Mouse (Mus musculus) midbrain, embryonic 16.5 days (tissue): ENCODE results near the gene Pstk. TPM values are rescaled to one million over a fixed set of nuclear protein-coding genes. Genes with fewer than 3 reads are reported as not detected.

Experiments used
- ATAC-seq: fragments of 200-750 bp; cut with Nextera tagmentation; 2 replicates; pipeline ENCODE4 v1.8.0; 2017; ENCODE audit warnings: moderate TSS enrichment
- H3K27ac ChIP-seq: fragments of 300-500 bp; sonication (generic); 2 replicates; pipeline ENCODE4 v1.5.1; 2014; ENCODE audit warnings: mild to moderate bottlenecking, low read length, mixed read lengths
- H3K27me3 ChIP-seq: fragments of 300-500 bp; sonication (generic); 2 replicates; pipeline ENCODE4 v1.6.1; 2014; ENCODE audit warnings: low read depth, low read length, mixed read lengths; ENCODE audit not compliant: control insufficient read depth, insufficient read depth
- H3K36me3 ChIP-seq: fragments of 300-500 bp; sonication (generic); 2 replicates; pipeline ENCODE4 v1.6.1; 2014; ENCODE audit warnings: mild to moderate bottlenecking, low read length, moderate library complexity, mixed read lengths; ENCODE audit not compliant: control insufficient read depth, insufficient read depth
- H3K4me1 ChIP-seq: fragments of 300-500 bp; sonication (generic); 2 replicates; pipeline ENCODE4 v1.6.1; 2014; ENCODE audit warnings: mild to moderate bottlenecking, low read length, mixed read lengths; ENCODE audit not compliant: control insufficient read depth, insufficient read depth
- H3K4me2 ChIP-seq: fragments of 300-500 bp; sonication (generic); 2 replicates; pipeline ENCODE4 v1.6.1; 2014; ENCODE audit warnings: mild to moderate bottlenecking, low read length, mixed read lengths
- H3K4me3 ChIP-seq: fragments of 300-500 bp; sonication (generic); 2 replicates; pipeline ENCODE4 v1.5.1; 2014; ENCODE audit warnings: low read depth, mild to moderate bottlenecking, low read length, moderate library complexity, mixed read lengths
- H3K9ac ChIP-seq: fragments of 300-500 bp; sonication (generic); 2 replicates; pipeline ENCODE4 v1.6.1; 2014; ENCODE audit warnings: low read depth, low read length, mixed read lengths
- H3K9me3 ChIP-seq: fragments of 300-500 bp; sonication (generic); replicated peaks from 2 replicates; pipeline ENCODE4 v1.6.1; 2014; ENCODE audit warnings: mild to moderate bottlenecking, low read length, mixed read lengths; ENCODE audit not compliant: control insufficient read depth, poor library complexity, severe bottlenecking
- WGBS: fragments of 180-500 bp; shearing (Covaris S2); extraction: QIAGEN DNeasy Blood & Tissue Kit; methylation state at CpG from one replicate; pipeline ENCODE4 v1.1.7; 2014; 5-methylcytosine and 5-hydroxymethylcytosine counted together
- polyA plus RNA-seq: library from polyadenylated mRNA; unstranded; fragments of >200 nt; fragmentation: Nextera tagmentation; extraction: Ambion mirVana; gene quantifications from 2 replicates; pipeline ENCODE4 v1.2.1, GENCODE M21; 2015

The Pstk gene
- 48.6 and 49.2 TPM in 2 replicates for polyA plus RNA-seq

GRCm38 (mm10) chr7:131370648-131371469, at the start of gene Pstk:
Gene Pstk (plus strand): TSS chr7:131371141.
- no peaks in the 10 kb centered on the region for H3K36me3 ChIP-seq
- H3K27me3 ChIP-seq, result no peaks in the 10 kb centered on the region; the same call in 1 of the 2 replicates
- H3K27ac ChIP-seq, result peak within 1 kb of the TSS; percentile 91
- peak within 1 kb of the TSS; percentile 89 for H3K4me3 ChIP-seq
- H3K4me1 ChIP-seq, result peaks cover 10% of the 10 kb centered on the region
- H3K9me3 ChIP-seq, result no peaks in the 10 kb centered on the region
- peak within 1 kb of the TSS; percentile 75 for H3K4me2 ChIP-seq
- peak within 1 kb of the TSS; percentile 95 for H3K9ac ChIP-seq
- WGBS, result 5% methylated on average over 47 of the region's 47 CpGs
- peak; percentile 96 for ATAC-seq

- no peaks in the 10 kb centered on the region for H3K9me3 ChIP-seq
- no peaks in the 10 kb centered on the region for H3K36me3 ChIP-seq
- H3K27ac ChIP-seq, result no peak within 1 kb of the TSS
- no peak for ATAC-seq
- WGBS, result 71% methylated on average over 2 of the region's 2 CpGs
- H3K4me1 ChIP-seq, result no peaks in the 10 kb centered on the region
- no peaks in the 10 kb centered on the region for H3K27me3 ChIP-seq
- H3K4me3 ChIP-seq, result no peak within 1 kb of the TSS
- H3K4me2 ChIP-seq, result no peak within 1 kb of the TSS
- no peak within 1 kb of the TSS for H3K9ac ChIP-seq
Observed at GRCm38 (mm10) chr7:131322192-131322591, 48.7 kb upstream of the Pstk start, which contains the start of gene Cuzd1. Gene Cuzd1 (minus strand): TSS chr7:131322292.

- no peak overlapping the region for H3K4me2 ChIP-seq
- 89% methylated on average over 5 of the region's 5 CpGs for WGBS
- H3K27me3 ChIP-seq, result no peaks in the 10 kb centered on the region
- H3K36me3 ChIP-seq, result no peaks in the 10 kb centered on the region
- no peaks in the 10 kb centered on the region for H3K4me1 ChIP-seq
- H3K9ac ChIP-seq, result no peak overlapping the region
- ATAC-seq, result no peak
- H3K4me3 ChIP-seq, result no peak overlapping the region
- H3K9me3 ChIP-seq, result no peaks in the 10 kb centered on the region
- no peak overlapping the region for H3K27ac ChIP-seq
Observed at GRCm38 (mm10) chr7:131327054-131327453, 43.9 kb upstream of the Pstk start.

- no peaks in the 10 kb centered on the region for H3K27me3 ChIP-seq
- no peak within 1 kb of the TSS for H3K27ac ChIP-seq
- WGBS, result 92% methylated on average over 5 of the region's 5 CpGs
- no peaks in the 10 kb centered on the region for H3K4me1 ChIP-seq
- no peak within 1 kb of the TSS for H3K4me3 ChIP-seq
- H3K36me3 ChIP-seq, result no peaks in the 10 kb centered on the region
- no peak within 1 kb of the TSS for H3K4me2 ChIP-seq
- H3K9me3 ChIP-seq, result no peaks in the 10 kb centered on the region
- no peak within 1 kb of the TSS for H3K9ac ChIP-seq
- ATAC-seq, result no peak
Observed at GRCm38 (mm10) chr7:131329416-131329815, 41.5 kb upstream of the Pstk start, which contains the start of gene Fam24b. Gene Fam24b (minus strand): TSS chr7:131329516.

- no peak overlapping the region for H3K4me3 ChIP-seq
- no peaks in the 10 kb centered on the region for H3K4me1 ChIP-seq
- H3K27me3 ChIP-seq, result no peaks in the 10 kb centered on the region
- H3K9me3 ChIP-seq, result no peaks in the 10 kb centered on the region
- WGBS, result 79% methylated on average over 2 of the region's 2 CpGs
- ATAC-seq, result no peak
- no peaks in the 10 kb centered on the region for H3K36me3 ChIP-seq
- no peak overlapping the region for H3K27ac ChIP-seq
- no peak overlapping the region for H3K4me2 ChIP-seq
- H3K9ac ChIP-seq, result no peak overlapping the region
Observed at GRCm38 (mm10) chr7:131331688-131332087, 39.3 kb upstream of the Pstk start.

- Histone ChIP-seq H3K4me3 (no peak within 1 kb of the TSS), H3K4me1 (no peaks in the 10 kb centered on the region), H3K27ac (no peak within 1 kb of the TSS), H3K4me2 (no peak within 1 kb of the TSS), H3K27me3 (no peaks in the 10 kb centered on the region), H3K36me3 (no peaks in the 10 kb centered on the region), H3K9me3 (no peaks in the 10 kb centered on the region), H3K9ac (no peak within 1 kb of the TSS)
- ATAC-seq, result no peak
- WGBS, result 44% methylated on average over 1 of the region's 1 CpGs
Observed at GRCm38 (mm10) chr7:131333564-131333963, 37.4 kb upstream of the Pstk start, which contains the start of gene Fam24a. Gene Fam24a (plus strand): TSS chr7:131333864.

- Histone ChIP-seq H3K27me3 (no peaks in the 10 kb centered on the region), H3K4me2 (no peak overlapping the region), H3K9ac (no peak overlapping the region), H3K4me3 (no peak overlapping the region), H3K4me1 (no peaks in the 10 kb centered on the region), H3K36me3 (peaks cover 5% of the 10 kb centered on the region), H3K9me3 (no peaks in the 10 kb centered on the region), H3K27ac (no peak overlapping the region)
- no peak for ATAC-seq
- WGBS, result 32% methylated on average over 8 of the region's 8 CpGs
Observed at GRCm38 (mm10) chr7:131337502-131338068, 33.4 kb upstream of the Pstk start.

GRCm38 (mm10) chr7:131345856-131346541, 24.9 kb upstream of the Pstk start:
- Histone ChIP-seq H3K9ac (no peak overlapping the region), H3K4me3 (no peak overlapping the region), H3K4me2 (no peak overlapping the region), H3K27me3 (no peaks in the 10 kb centered on the region), H3K9me3 (no peaks in the 10 kb centered on the region), H3K4me1 (no peaks in the 10 kb centered on the region), H3K27ac (no peak overlapping the region), H3K36me3 (peaks cover 21% of the 10 kb centered on the region)
- WGBS, result 74% methylated on average over 7 of the region's 7 CpGs
- ATAC-seq, result no peak
